Mouse (Mus musculus) heart, postnatal 14 days (tissue): ENCODE measurements around the gene Prr23a2. TPM values are rescaled to one million over a fixed set of nuclear protein-coding genes. Genes with fewer than 3 reads are reported as not detected.

Experiments used
- DNase-seq, 2 experiments: peaks; one replicate each; pipeline ENCODE4 v3.0.0; 2021 to 2022
- intact Hi-C: fragments of 180-260 bp; cut with DNase I; formaldehyde crosslinking; loops from one replicate; pipeline ENCODE4 v1.15.1; 2025
- long read RNA-seq, 2 experiments: library from polyadenylated mRNA; stranded (forward); transcript quantifications; one replicate each; pipeline ENCODE4 v2.0.0; 2021
- total RNA-seq, 2 experiments: library from RNA; stranded (reverse); gene quantifications; 2 replicates each; pipeline ENCODE4 v1.2.3; 2021

Prr23a2 gene
- total RNA-seq, result not detected
- long read RNA-seq, experiment 1, result 0 reads
- long read RNA-seq, experiment 2, result 0 reads

- DNase-seq, result no peak
- intact Hi-C loops, result no loop called here
These were observed at the start of gene Prr23a2 for GRCm38 (mm10) chr9:98856210-98856609. Gene Prr23a2 (plus strand): TSS chr9:98856494.

GRCm38 (mm10) chr9:98807631-98808030, 48.7 kb upstream of the Prr23a2 start:
- intact Hi-C loops, result loop anchor here (2.0 kb wide), 1 partner anchor 163 kb away; no protein-coding TSS in a partner anchor
- DNase-seq, result no peak

- intact Hi-C loops, result loop anchor here (2.0 kb wide), 1 partner anchor 165 kb away; no protein-coding TSS in a partner anchor
- DNase-seq, result peak; percentile 42 to 64
These were observed 46.8 kb upstream of the Prr23a2 start for GRCm38 (mm10) chr9:98809526-98809925.

GRCm38 (mm10) chr9:98816066-98816465, 40.2 kb upstream of the Prr23a2 start:
- DNase-seq, result no peak
- intact Hi-C loops, result loop anchor here (10.0 kb wide), 1 partner anchor 201 kb away; no protein-coding TSS in a partner anchor

- intact Hi-C loops, result loop anchor here (10.0 kb wide), 1 partner anchor 203 kb away; no protein-coding TSS in a partner anchor
- no peak for DNase-seq
These were observed 38.7 kb upstream of the Prr23a2 start for GRCm38 (mm10) chr9:98817592-98817991.

GRCm38 (mm10) chr9:98818971-98819370, 37.3 kb upstream of the Prr23a2 start:
- intact Hi-C loops, result loop anchor here (10.0 kb wide), 1 partner anchor 204 kb away; no protein-coding TSS in a partner anchor
- no peak for DNase-seq

- intact Hi-C loops, result loop anchor here (10.0 kb wide), 1 partner anchor 205 kb away; no protein-coding TSS in a partner anchor
These were observed 36.8 kb upstream of the Prr23a2 start for GRCm38 (mm10) chr9:98819481-98819880.

GRCm38 (mm10) chr9:98820461-98820860, 35.8 kb upstream of the Prr23a2 start:
- intact Hi-C loops, result no loop called here
- DNase-seq, result no peak

More at GRCm38 (mm10) chr9:98819481-98819880, 36.8 kb upstream of the Prr23a2 start:
- DNase-seq, result peak; percentile 7 to 34

GRCm38 (mm10) chr9:98821067-98821466, 35.2 kb upstream of the Prr23a2 start:
- intact Hi-C loops, result no loop called here
- no peak for DNase-seq

GRCm38 (mm10) chr9:98823805-98824204, 32.5 kb upstream of the Prr23a2 start:
- DNase-seq, result no peak
- intact Hi-C loops, result no loop called here

- no peak for DNase-seq
- intact Hi-C loops, result no loop called here
These were observed 26.8 kb upstream of the Prr23a2 start for GRCm38 (mm10) chr9:98829508-98829907.

GRCm38 (mm10) chr9:98837537-98838074, 18.7 kb upstream of the Prr23a2 start:
- intact Hi-C loops, result no loop called here

GRCm38 (mm10) chr9:98842117-98842516, 14.2 kb upstream of the Prr23a2 start, which contains the start of gene Prr23a1:
Gene Prr23a1 (plus strand): TSS chr9:98842503.
- intact Hi-C loops, result no loop called here
- DNase-seq, result no peak

More at GRCm38 (mm10) chr9:98837537-98838074, 18.7 kb upstream of the Prr23a2 start:
- DNase-seq, result no peak

GRCm38 (mm10) chr9:98863463-98863862, 7.2 kb downstream of the Prr23a2 start:
- no peak for DNase-seq
- intact Hi-C loops, result no loop called here

GRCm38 (mm10) chr9:98864571-98864970, 8.3 kb downstream of the Prr23a2 start, which contains the start of gene Prr23a3:
Gene Prr23a3 (plus strand): TSS chr9:98864767.
- intact Hi-C loops, result no loop called here
- no peak for DNase-seq

- intact Hi-C loops, result no loop called here
These were observed 45.2 kb downstream of the Prr23a2 start for GRCm38 (mm10) chr9:98901486-98901885.

GRCm38 (mm10) chr9:98902819-98903218, 46.5 kb downstream of the Prr23a2 start, which contains the start of gene 7420426K07Rik:
Gene 7420426K07Rik (plus strand): TSS chr9:98903119.
- intact Hi-C loops, result no loop called here
- DNase-seq, result no peak

More at GRCm38 (mm10) chr9:98901486-98901885, 45.2 kb downstream of the Prr23a2 start:
- no peak for DNase-seq

Other genes with a start within 250 kb of the Prr23a2 start
- not detected for gene Prr23a1, start 14.0 kb upstream of the Prr23a2 start, total RNA-seq
- gene Prr23a3, start 8.3 kb downstream of the Prr23a2 start, total RNA-seq, result not detected
- gene 7420426K07Rik, start 46.6 kb downstream of the Prr23a2 start, total RNA-seq, result not detected
- not detected for gene Foxl2, start 98.8 kb downstream of the Prr23a2 start, total RNA-seq
- gene Faim, start 129.9 kb downstream of the Prr23a2 start, total RNA-seq, result 1 to 10 TPM; 5.3 to 5.6 TPM
- gene Gm1123, start 179.2 kb downstream of the Prr23a2 start, total RNA-seq, result not detected